Mouse (Mus musculus): ENCODE measurements around the gene Cacna2d4. TPM values are rescaled to one million over a fixed set of nuclear protein-coding genes. Genes with fewer than 3 reads are reported as not detected.

Cacna2d4 gene
- total RNA-seq, 1 experiment from 2014 or later = 1.1 TPM

GRCm38 (mm10) chr6:119324776-119325175 lies 88.5 kb downstream of the Cacna2d4 start:
- no peak for ATAC-seq (replicated peaks in 1 of 2; ENCODE audit: insufficient read depth in 1 of 2, low FRiP score in 2 of 2, low TSS enrichment in 1 of 2, low read depth in 1 of 2, poor library complexity in 2 of 2, severe bottlenecking in 2 of 2)

GRCm38 (mm10) chr6:119325978-119326377 lies 89.7 kb downstream of the Cacna2d4 start:
- ATAC-seq (replicated peaks in 1 of 2; ENCODE audit: insufficient read depth in 1 of 2, low FRiP score in 2 of 2, low TSS enrichment in 1 of 2, low read depth in 1 of 2, poor library complexity in 2 of 2, severe bottlenecking in 2 of 2) = no peak

- no peak for ATAC-seq (replicated peaks in 1 of 2; ENCODE audit: insufficient read depth in 1 of 2, low FRiP score in 2 of 2, low TSS enrichment in 1 of 2, low read depth in 1 of 2, poor library complexity in 2 of 2, severe bottlenecking in 2 of 2)
These were observed 90.2 kb downstream of the Cacna2d4 start for GRCm38 (mm10) chr6:119326541-119326940.

- ATAC-seq (replicated peaks in 1 of 2; ENCODE audit: insufficient read depth in 1 of 2, low FRiP score in 2 of 2, low TSS enrichment in 1 of 2, low read depth in 1 of 2, poor library complexity in 2 of 2, severe bottlenecking in 2 of 2) = no peak
These were observed 92.3 kb downstream of the Cacna2d4 start for GRCm38 (mm10) chr6:119328521-119329115.

GRCm38 (mm10) chr6:119329215-119329714 lies 92.9 kb downstream of the Cacna2d4 start:
- no peak for ATAC-seq (replicated peaks in 1 of 2; ENCODE audit: insufficient read depth in 1 of 2, low FRiP score in 2 of 2, low TSS enrichment in 1 of 2, low read depth in 1 of 2, poor library complexity in 2 of 2, severe bottlenecking in 2 of 2)

GRCm38 (mm10) chr6:119329936-119330335 lies 93.6 kb downstream of the Cacna2d4 start:
- ATAC-seq (replicated peaks in 1 of 2; ENCODE audit: insufficient read depth in 1 of 2, low FRiP score in 2 of 2, low TSS enrichment in 1 of 2, low read depth in 1 of 2, poor library complexity in 2 of 2, severe bottlenecking in 2 of 2) = no peak

- no peak for ATAC-seq (replicated peaks in 1 of 2; ENCODE audit: insufficient read depth in 1 of 2, low FRiP score in 2 of 2, low TSS enrichment in 1 of 2, low read depth in 1 of 2, poor library complexity in 2 of 2, severe bottlenecking in 2 of 2)
These were observed 94.2 kb downstream of the Cacna2d4 start, which contains the start of gene Lrtm2 for GRCm38 (mm10) chr6:119330506-119330905. Gene Lrtm2, minus strand, starts transcription at chr6:119330766.

- no peak for ATAC-seq (replicated peaks in 1 of 2; ENCODE audit: insufficient read depth in 1 of 2, low FRiP score in 2 of 2, low TSS enrichment in 1 of 2, low read depth in 1 of 2, poor library complexity in 2 of 2, severe bottlenecking in 2 of 2)
These were observed 95.8 kb downstream of the Cacna2d4 start for GRCm38 (mm10) chr6:119332111-119332510.

- ATAC-seq (replicated peaks in 1 of 2; ENCODE audit: insufficient read depth in 1 of 2, low FRiP score in 2 of 2, low TSS enrichment in 1 of 2, low read depth in 1 of 2, poor library complexity in 2 of 2, severe bottlenecking in 2 of 2) = no peak
These were observed 96.9 kb downstream of the Cacna2d4 start for GRCm38 (mm10) chr6:119333202-119333601.

- no peak for ATAC-seq (replicated peaks in 1 of 2; ENCODE audit: insufficient read depth in 1 of 2, low FRiP score in 2 of 2, low TSS enrichment in 1 of 2, low read depth in 1 of 2, poor library complexity in 2 of 2, severe bottlenecking in 2 of 2)
These were observed 97.5 kb downstream of the Cacna2d4 start for GRCm38 (mm10) chr6:119333831-119334230.

- peak; percentile 37 to 61 for ATAC-seq (replicated peaks in 1 of 2; ENCODE audit: insufficient read depth in 1 of 2, low FRiP score in 2 of 2, low TSS enrichment in 1 of 2, low read depth in 1 of 2, poor library complexity in 2 of 2, severe bottlenecking in 2 of 2)
These were observed 99.8 kb downstream of the Cacna2d4 start for GRCm38 (mm10) chr6:119336124-119336523.

GRCm38 (mm10) chr6:119337287-119337686 lies 101.0 kb downstream of the Cacna2d4 start:
- ATAC-seq (replicated peaks in 1 of 2; ENCODE audit: insufficient read depth in 1 of 2, low FRiP score in 2 of 2, low TSS enrichment in 1 of 2, low read depth in 1 of 2, poor library complexity in 2 of 2, severe bottlenecking in 2 of 2) = no peak

- ATAC-seq (replicated peaks in 1 of 2; ENCODE audit: insufficient read depth in 1 of 2, low FRiP score in 2 of 2, low TSS enrichment in 1 of 2, low read depth in 1 of 2, poor library complexity in 2 of 2, severe bottlenecking in 2 of 2) = peak; percentile 37 to 42; a peak in 2 of 4 replicates
These were observed 102.0 kb downstream of the Cacna2d4 start for GRCm38 (mm10) chr6:119338121-119338912.

- ATAC-seq (replicated peaks in 1 of 2; ENCODE audit: insufficient read depth in 1 of 2, low FRiP score in 2 of 2, low TSS enrichment in 1 of 2, low read depth in 1 of 2, poor library complexity in 2 of 2, severe bottlenecking in 2 of 2) = peak in 1 of 2 experiments; percentile 52; a peak in 1 of 4 replicates
These were observed 105.1 kb downstream of the Cacna2d4 start for GRCm38 (mm10) chr6:119341409-119341808.

GRCm38 (mm10) chr6:119346257-119346656 lies 109.9 kb downstream of the Cacna2d4 start:
- ATAC-seq (replicated peaks in 1 of 2; ENCODE audit: insufficient read depth in 1 of 2, low FRiP score in 2 of 2, low TSS enrichment in 1 of 2, low read depth in 1 of 2, poor library complexity in 2 of 2, severe bottlenecking in 2 of 2) = peak; percentile 56 to 70

- ATAC-seq (replicated peaks in 1 of 2; ENCODE audit: insufficient read depth in 1 of 2, low FRiP score in 2 of 2, low TSS enrichment in 1 of 2, low read depth in 1 of 2, poor library complexity in 2 of 2, severe bottlenecking in 2 of 2) = no peak
These were observed 111.5 kb downstream of the Cacna2d4 start for GRCm38 (mm10) chr6:119347813-119348212.

GRCm38 (mm10) chr6:119348234-119348633 lies 111.9 kb downstream of the Cacna2d4 start:
- peak in 1 of 2 experiments; percentile 44; a peak in 1 of 4 replicates for ATAC-seq (replicated peaks in 1 of 2; ENCODE audit: insufficient read depth in 1 of 2, low FRiP score in 2 of 2, low TSS enrichment in 1 of 2, low read depth in 1 of 2, poor library complexity in 2 of 2, severe bottlenecking in 2 of 2)

GRCm38 (mm10) chr6:119350703-119351198 lies 114.4 kb downstream of the Cacna2d4 start:
- ATAC-seq (replicated peaks in 1 of 2; ENCODE audit: insufficient read depth in 1 of 2, low FRiP score in 2 of 2, low TSS enrichment in 1 of 2, low read depth in 1 of 2, poor library complexity in 2 of 2, severe bottlenecking in 2 of 2) = no peak

Data from hematopoietic stem cell, adult 5-6 weeks (primary cell).